24 mouse cellular contexts compared by ENCODE assay signal in genomic region chr4:105909272-105909671, GRCm38 (mm10).
A peak's percentile ranks its signal among the peaks of the same experiment; 100 is the strongest.
DNase-seq lines count a peak whose midpoint lies in the region; ATAC-seq lines count a peak whose summit lies in the region.
"Had no signal": no experiment of that assay in that cellular context is flagged by ENCODE, and none has a peak within 500 bp of the region (broad histone marks: within the 10 kb centered on the region; RNA-seq: fewer than 3 reads in every experiment).

No protein-coding gene starts in this region.

- H3K27ac ChIP-seq in limb, embryonic 12.5 days, result peak overlapping the region; percentile 45; the same call in 1 of the 2 replicates
- no peak overlapping the region for H3K27ac ChIP-seq in limb, embryonic 10.5 days
- H3K27ac ChIP-seq: forebrain, embryonic 10.5 days; forebrain, embryonic 15.5 days; heart, adult 2 months; heart, embryonic 15.5 days had no signal

- DNase-seq in limb, embryonic 10.5 days (ENCODE audit: low spot score), result no peak
- peak; percentile 34 for DNase-seq in lung, postnatal 10 days
- DNase-seq in lung, postnatal 36 days, result no peak
- no peak for DNase-seq in layer of hippocampus, adult 9-10 months (ENCODE audit: low spot score)
- DNase-seq in retina, embryonic 14.5 days (ENCODE audit: low spot score), result no peak
- DNase-seq: adrenal gland, postnatal 25 days; cerebellum, adult 18-20 months; cerebellum, adult 9-11 months; cerebellum, postnatal 36 days; embryo, embryonic 11 days; gastrocnemius, postnatal 36 days; heart, adult 2 months; heart, postnatal 14 days had no signal

- H3K27me3 ChIP-seq in limb, embryonic 12.5 days, result no peaks in the 10 kb centered on the region
- 0 out of 2 replicates have a peak, but pooled peaks cover 6% of the 10 kb centered on the region for H3K27me3 ChIP-seq in limb, embryonic 10.5 days (ENCODE audit: low read depth, poor library complexity, severe bottlenecking)
- H3K27me3 ChIP-seq: embryonic facial prominence, embryonic 15.5 days; forebrain, embryonic 15.5 days had no signal

- no peak for ATAC-seq in limb, embryonic 12.5 days (ENCODE audit: insufficient number of reproducible peaks, insufficient read depth, low FRiP score, low TSS enrichment, low read depth)
- peak; percentile 86 for ATAC-seq in common myeloid progenitor, adult 5-6 weeks (replicated peaks; ENCODE audit: low read depth, poor library complexity, severe bottlenecking)
- ATAC-seq: activated CD4-positive, CD25-positive, alpha-beta regulatory T cell, adult 4 months; forebrain, embryonic 15.5 days; hindbrain, embryonic 16.5 days; inflammation-experienced regulatory T-cells, adult 6 months had no signal

- H3K4me1 ChIP-seq in limb, embryonic 12.5 days (replicated peaks), result peaks cover 33% of the 10 kb centered on the region
- peaks cover 33% of the 10 kb centered on the region for H3K4me1 ChIP-seq in limb, embryonic 10.5 days
- H3K4me1 ChIP-seq: forebrain, embryonic 15.5 days had no signal

- H3K9me3 ChIP-seq in limb, embryonic 12.5 days, result peaks cover 3% of the 10 kb centered on the region; the same call in 1 of the 2 replicates
- no peaks in the 10 kb centered on the region for H3K9me3 ChIP-seq in limb, embryonic 10.5 days (replicated peaks)
- H3K9me3 ChIP-seq: embryonic facial prominence, embryonic 15.5 days; forebrain, embryonic 10.5 days; forebrain, embryonic 15.5 days; heart, embryonic 15.5 days had no signal

- no peak overlapping the region for H3K4me2 ChIP-seq in limb, embryonic 12.5 days
- H3K4me2 ChIP-seq: embryonic facial prominence, embryonic 15.5 days; forebrain, embryonic 15.5 days; heart, embryonic 11.5 days; heart, embryonic 15.5 days had no signal

- H3K4me3 ChIP-seq in limb, embryonic 12.5 days (replicated peaks), result no peak overlapping the region
- no peak overlapping the region for H3K4me3 ChIP-seq in limb, embryonic 10.5 days
- H3K4me3 ChIP-seq: embryonic facial prominence, embryonic 15.5 days; erythroblast, embryonic 14.5 days; forebrain, embryonic 10.5 days; forebrain, embryonic 15.5 days; heart, adult 2 months; heart, embryonic 15.5 days had no signal

- no peak overlapping the region for H3K9ac ChIP-seq in limb, embryonic 12.5 days (replicated peaks)
- H3K9ac ChIP-seq: embryonic facial prominence, embryonic 15.5 days; forebrain, embryonic 15.5 days; heart, embryonic 15.5 days had no signal

- H3K36me3 ChIP-seq in limb, embryonic 12.5 days, result no peaks in the 10 kb centered on the region
- H3K36me3 ChIP-seq in limb, embryonic 10.5 days, result no peaks in the 10 kb centered on the region
- H3K36me3 ChIP-seq: embryonic facial prominence, embryonic 15.5 days; forebrain, embryonic 10.5 days; forebrain, embryonic 15.5 days; heart, embryonic 15.5 days had no signal

- 48% methylated on average over 4 of the region's 4 CpGs for WGBS in limb, embryonic 12.5 days
- WGBS in limb, embryonic 10.5 days, result 71% methylated on average over 4 of the region's 4 CpGs
